Mouse (Mus musculus) layer of hippocampus, adult 8-10 months (tissue): ENCODE measurements around the gene Tssk6. TPM values are rescaled to one million over a fixed set of nuclear protein-coding genes. Genes with fewer than 3 reads are reported as not detected.
"Not testable (repeated sequence)": the region's sequence is repeated elsewhere in the genome, so short reads cannot be mapped to it uniquely, and the experiment has no call there.

Experiments
- DNase-seq, 2 experiments: peaks; one replicate each; pipeline ENCODE4 v3.0.0; 2022; ENCODE audit warnings: low spot score in 2 of 2
- total RNA-seq, 4 experiments: library from RNA; stranded (reverse); gene quantifications; 2 replicates each; pipeline ENCODE4 v1.2.4; 2022

Tssk6 gene
- total RNA-seq, 4 experiments from 2014 or later = 0.41 to 0.47 TPM; not detected in 2

GRCm38 (mm10) chr8:69918506-69918905 lies 16.5 kb downstream of the Tssk6 start:
- no peak for DNase-seq

GRCm38 (mm10) chr8:69919010-69919409 lies 17.0 kb downstream of the Tssk6 start:
- peak; percentile 64 to 82 for DNase-seq

- no peak for DNase-seq
Observed at GRCm38 (mm10) chr8:69919876-69920662, 18.1 kb downstream of the Tssk6 start.

- DNase-seq = no peak
Observed at GRCm38 (mm10) chr8:69921141-69921540, 19.2 kb downstream of the Tssk6 start.

GRCm38 (mm10) chr8:69923986-69924385 lies 22.0 kb downstream of the Tssk6 start:
- DNase-seq = no peak

GRCm38 (mm10) chr8:69926901-69927300 lies 24.9 kb downstream of the Tssk6 start:
- no peak for DNase-seq

GRCm38 (mm10) chr8:69933811-69934210 lies 31.8 kb downstream of the Tssk6 start:
- DNase-seq = no peak

- DNase-seq = no peak
Observed at GRCm38 (mm10) chr8:69934582-69934981, 32.6 kb downstream of the Tssk6 start.

GRCm38 (mm10) chr8:69935431-69935830 lies 33.4 kb downstream of the Tssk6 start:
- DNase-seq = no peak

GRCm38 (mm10) chr8:69936050-69936794 lies 34.2 kb downstream of the Tssk6 start:
- no peak for DNase-seq

- no peak for DNase-seq
Observed at GRCm38 (mm10) chr8:69937466-69937865, 35.5 kb downstream of the Tssk6 start.

- no peak for DNase-seq
Observed at GRCm38 (mm10) chr8:69938245-69938982, 36.4 kb downstream of the Tssk6 start.

GRCm38 (mm10) chr8:69939633-69940032 lies 37.6 kb downstream of the Tssk6 start:
- DNase-seq = no peak

GRCm38 (mm10) chr8:69940386-69940785 lies 38.4 kb downstream of the Tssk6 start:
- no peak for DNase-seq

GRCm38 (mm10) chr8:69942495-69942894 lies 40.5 kb downstream of the Tssk6 start:
- not testable (repeated sequence) for DNase-seq

GRCm38 (mm10) chr8:69950300-69950699 lies 48.3 kb downstream of the Tssk6 start:
- DNase-seq = no peak

Other genes starting within 250 kb of the Tssk6 start
- 1 to 10 TPM; 4.4 to 6.8 (median 5.4) TPM for gene Zfp964, start 247.7 kb upstream of the Tssk6 start, total RNA-seq
- 10 to 100 TPM; 20.8 to 23.9 (median 23.1) TPM for gene Zfp869, start 191.5 kb upstream of the Tssk6 start, total RNA-seq
- 1 to 10 TPM; 2.9 to 5.2 (median 3.6) TPM for gene Zfp963, start 152.2 kb upstream of the Tssk6 start, total RNA-seq
- gene Gm20422, start 127.3 kb upstream of the Tssk6 start, total RNA-seq = 1 to 10 TPM; 1.7 to 2.9 (median 2.1) TPM
- gene Atp13a1, start 111.0 kb upstream of the Tssk6 start, total RNA-seq = 10 to 100 TPM; 37.5 to 40.3 (median 38.9) TPM
- gene Zfp866, start 111.0 kb upstream of the Tssk6 start, total RNA-seq = 10 to 100 TPM; 26.2 to 36.6 (median 31.0) TPM
- gene Gmip, start 93.5 kb upstream of the Tssk6 start, total RNA-seq = 10 to 100 TPM; 15.1 to 28.6 (median 18.1) TPM
- under 1 TPM; 0.49 to 0.69 (median 0.66) TPM for gene Lpar2, start 79.8 kb upstream of the Tssk6 start, total RNA-seq
- 10 to 100 TPM; 15.7 to 22.4 (median 20.7) TPM for gene Pbx4, start 69.7 kb upstream of the Tssk6 start, total RNA-seq
- under 1 TPM; 0.57 to 0.62 (median 0.59) TPM for gene Cilp2, start 14.5 kb upstream of the Tssk6 start, total RNA-seq
- gene Ndufa13, start 374 bp downstream of the Tssk6 start, total RNA-seq = 100 to 1,000 TPM in 3 of 4 experiments, 10 to 100 TPM in 1; 95.2 to 148 (median 127) TPM
- 10 to 100 TPM; 19.1 to 43.7 (median 32.3) TPM for gene Yjefn3, start 528 bp downstream of the Tssk6 start, total RNA-seq
- gene Gatad2a, start 94.2 kb downstream of the Tssk6 start, total RNA-seq = 10 to 100 TPM; 27.9 to 37.6 (median 33.3) TPM
- 10 to 100 TPM; 62.7 to 76.5 (median 72.8) TPM for gene Mau2, start 140.6 kb downstream of the Tssk6 start, total RNA-seq
- gene Sugp1, start 140.6 kb downstream of the Tssk6 start, total RNA-seq = 10 to 100 TPM; 55.2 to 60.3 (median 57.2) TPM
- 10 to 100 TPM in 1 of 4 experiments, 1 to 10 TPM in 3; 2.6 to 11.3 (median 4.6) TPM for gene Tm6sf2, start 170.7 kb downstream of the Tssk6 start, total RNA-seq
- 100 to 1,000 TPM in 2 of 4 experiments, 10 to 100 TPM in 2; 96.7 to 109 (median 100) TPM for gene Hapln4, start 181.3 kb downstream of the Tssk6 start, total RNA-seq
- gene Ncan, start 218.7 kb downstream of the Tssk6 start, total RNA-seq = 100 to 1,000 TPM; 121 to 134 (median 129) TPM
- 10 to 100 TPM; 28.3 to 38.4 (median 31.2) TPM for gene Nr2c2ap, start 229.1 kb downstream of the Tssk6 start, total RNA-seq
- gene Rfxank, start 237.0 kb downstream of the Tssk6 start, total RNA-seq = 10 to 100 TPM; 13.6 to 18.9 (median 14.7) TPM
- 10 to 100 TPM; 41.6 to 46.4 (median 43.8) TPM for gene Borcs8, start 237.3 kb downstream of the Tssk6 start, total RNA-seq
- gene Mef2b, start 237.5 kb downstream of the Tssk6 start, total RNA-seq = under 1 TPM in 2 of 4 experiments, not detected in 2; 0.82 to 0.96 TPM